Mouse (Mus musculus): ENCODE measurements at regions not wholly inside any gene's neighbourhood (a gene's known extent, or its start where the extent isn't known, plus 50 kb on each side); places are given as distances from the start of the nearest gene placed in this dataset.

DNA sequence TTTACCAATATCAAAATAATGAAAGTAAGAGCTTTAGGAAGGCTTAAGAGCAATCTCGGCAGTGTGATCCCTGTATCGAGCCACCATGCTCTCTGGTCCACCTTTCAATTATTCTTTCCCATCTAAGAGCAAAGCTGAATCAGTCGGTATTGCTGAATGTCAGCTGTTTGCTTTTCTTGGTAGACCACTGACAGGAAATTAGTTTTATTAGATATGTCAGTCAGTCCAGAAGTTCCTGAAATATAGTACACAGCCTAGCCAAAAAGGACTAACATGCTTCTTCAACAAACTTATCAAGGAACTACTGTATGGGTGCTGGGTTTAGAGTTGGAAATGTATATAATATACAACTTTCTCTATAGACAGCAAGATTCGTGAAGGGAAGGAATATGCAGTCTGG lies 91.3 kb upstream of the 1700020N01Rik start:
- TF ChIP-seq EP300 (IDR thresholded peaks at IDR 0.05; ENCODE audit: low read length) (no peak), CTCF (conservative IDR thresholded peaks at IDR 0.05 in 1 of 2, IDR thresholded peaks at IDR 0.05 in 1 of 2; ENCODE audit: low read depth in 2 of 2, low read length in 2 of 2) (no peak), TCF12 (IDR thresholded peaks at IDR 0.05; ENCODE audit: low read depth, low read length) (no peak), ZC3H11A (IDR thresholded peaks at IDR 0.05; ENCODE audit: low read depth, low read length) (no peak), POLR2AphosphoS2 (IDR thresholded peaks at IDR 0.05; ENCODE audit: low read depth, low read length) (no peak)

Measured in CH12.LX (cell line).